Mouse (Mus musculus) subcutaneous adipose tissue, adult 2 months (tissue): Measurements from ENCODE around the gene Smok3c. TPM values are rescaled to one million over a fixed set of nuclear protein-coding genes. Genes with fewer than 3 reads are reported as not detected.

ENCODE experiments used
- polyA plus RNA-seq: library from polyadenylated mRNA; depleted of rRNA; stranded (reverse); fragments of >200 nt; gene quantifications from 2 replicates; pipeline ENCODE4 v1.2.3, GENCODE M21; 2012; ENCODE audit warnings: low replicate concordance; rRNA removed

Gene Smok3c
- not detected in 2 replicates for polyA plus RNA-seq

DNA sequence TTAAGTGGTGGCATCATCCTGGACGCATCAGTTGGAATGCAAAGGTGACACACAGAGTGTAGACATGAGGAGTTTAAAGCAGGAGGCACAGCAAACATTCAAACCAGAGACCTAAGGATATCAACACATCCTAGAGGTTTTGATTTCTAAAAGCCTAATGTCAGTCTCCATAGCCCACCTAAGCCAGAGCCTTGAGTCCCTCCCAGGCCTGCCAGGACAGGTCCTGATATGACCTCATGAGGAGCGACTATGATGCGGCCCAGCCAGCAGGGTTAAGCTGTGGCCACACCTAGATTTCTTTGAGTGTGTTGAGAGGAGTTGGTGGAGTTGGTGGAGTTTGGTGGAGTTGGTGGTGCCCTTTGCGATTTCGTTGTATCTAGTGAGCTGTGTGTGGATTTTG is at the start of gene Smok3c:
Gene Smok3c (plus strand): TSS at position 301 of the 400 bp plus-strand sequence.

DNA sequence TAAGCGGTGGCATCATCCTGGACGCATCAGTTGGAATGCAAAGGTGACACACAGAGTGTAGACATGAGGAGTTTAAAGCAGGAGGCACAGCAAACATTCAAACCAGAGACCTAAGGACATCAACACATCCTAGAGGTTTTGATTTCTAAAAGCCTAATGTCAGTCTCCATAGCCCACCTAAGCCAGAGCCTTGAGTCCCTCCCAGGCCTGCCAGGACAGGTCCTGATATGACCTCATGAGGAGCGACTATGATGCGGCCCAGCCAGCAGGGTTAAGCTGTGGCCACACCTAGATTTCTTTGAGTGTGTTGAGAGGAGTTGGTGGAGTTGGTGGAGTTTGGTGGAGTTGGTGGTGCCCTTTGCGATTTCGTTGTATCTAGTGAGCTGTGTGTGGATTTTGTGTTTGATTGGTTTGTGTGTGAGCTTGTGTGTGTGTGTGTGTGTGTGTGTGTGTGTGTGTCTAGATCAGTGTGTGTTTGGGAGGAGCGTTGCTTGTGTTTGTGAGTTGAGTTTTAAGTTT is 32.0 kb upstream of the Smok3c start, which contains the start of the genes Smok3a and Smok3b:
Gene Smok3a (plus strand): TSS at position 301 of the 519 bp plus-strand sequence.
Gene Smok3b (plus strand): TSS at position 469 of the 519 bp plus-strand sequence.

DNA sequence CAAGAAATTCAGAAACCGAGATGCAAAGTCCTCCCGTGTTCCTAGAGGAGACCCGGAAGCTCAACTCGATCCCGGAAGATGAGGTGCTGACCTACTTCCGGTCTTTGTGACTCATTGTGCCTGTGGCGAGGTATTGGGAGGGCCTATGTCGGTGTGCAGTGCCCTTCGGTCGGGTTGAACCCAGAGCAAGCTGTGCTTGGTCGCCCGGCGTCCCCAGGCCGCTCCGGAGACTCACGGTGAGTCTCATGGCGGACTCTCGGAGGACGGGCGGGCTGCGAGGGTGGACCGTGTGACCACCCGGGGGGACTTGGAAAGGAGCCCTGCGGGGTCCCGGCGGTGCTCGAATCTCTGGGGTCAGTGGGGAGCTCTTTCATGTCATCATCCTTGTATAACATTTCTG is 32.0 kb downstream of the Smok3c start, which contains the start of gene Zkscan1:
Gene Zkscan1 (plus strand): TSS at position 89 of the 400 bp plus-strand sequence.

Other genes starting within 250 kb of the Smok3c start
- 2.6 and 7.9 TPM in 2 replicates for gene Pilra, start 216.9 kb upstream of the Smok3c start, polyA plus RNA-seq
- gene Pilrb1, start 195.1 kb upstream of the Smok3c start, polyA plus RNA-seq: 3.9 and 6.1 TPM in 2 replicates
- 4.4 and 4.8 TPM in 2 replicates for gene Pilrb2, start 181.4 kb upstream of the Smok3c start, polyA plus RNA-seq
- gene Cyp3a13, start 131.6 kb upstream of the Smok3c start, polyA plus RNA-seq: not detected in 2 replicates
- gene Gjc3, start 90.1 kb upstream of the Smok3c start, polyA plus RNA-seq: 0.09 and 0.14 TPM in 2 replicates
- 0.16 and 0.39 TPM in 2 replicates for gene Azgp1, start 71.7 kb upstream of the Smok3c start, polyA plus RNA-seq
- gene Smok3a, start 31.9 kb upstream of the Smok3c start, polyA plus RNA-seq: not detected in 2 replicates
- not detected in 2 replicates for gene Smok3b, start 31.8 kb upstream of the Smok3c start, polyA plus RNA-seq
- gene Zkscan1, start 31.9 kb downstream of the Smok3c start, polyA plus RNA-seq: 4.7 and 8.3 TPM in 2 replicates
- gene Zscan21, start 63.7 kb downstream of the Smok3c start, polyA plus RNA-seq: 8.7 and 12.5 TPM in 2 replicates
- gene Zfp113, start 102.5 kb downstream of the Smok3c start, polyA plus RNA-seq: 2.4 and 4.2 TPM in 2 replicates
- 122 and 145 TPM in 2 replicates for gene Cops6, start 107.9 kb downstream of the Smok3c start, polyA plus RNA-seq
- gene Ap4m1, start 118.8 kb downstream of the Smok3c start, polyA plus RNA-seq: 66.6 and 72.1 TPM in 2 replicates
- gene Mcm7, start 119.2 kb downstream of the Smok3c start, polyA plus RNA-seq: 20.3 and 54.7 TPM in 2 replicates
- 52.1 and 79.8 TPM in 2 replicates for gene Taf6, start 134.3 kb downstream of the Smok3c start, polyA plus RNA-seq
- 8.0 and 11.5 TPM in 2 replicates for gene Cnpy4, start 134.3 kb downstream of the Smok3c start, polyA plus RNA-seq
- 7.2 and 8.4 TPM in 2 replicates for gene Mblac1, start 141.1 kb downstream of the Smok3c start, polyA plus RNA-seq
- 3.7 and 5.3 TPM in 2 replicates for gene Nxpe5, start 172.7 kb downstream of the Smok3c start, polyA plus RNA-seq
- 232 and 331 TPM in 2 replicates for gene Lamtor4, start 202.3 kb downstream of the Smok3c start, polyA plus RNA-seq
- 38.8 and 71.4 TPM in 2 replicates for gene BC037034, start 210.8 kb downstream of the Smok3c start, polyA plus RNA-seq
- 0.80 and 5.2 TPM in 2 replicates for gene Gal3st4, start 219.6 kb downstream of the Smok3c start, polyA plus RNA-seq
- gene Gm43720, start 226.8 kb downstream of the Smok3c start, polyA plus RNA-seq: 0.01 TPM in 1 of 2 replicates, not detected in the other
- gene Gpc2, start 226.8 kb downstream of the Smok3c start, polyA plus RNA-seq: 6.5 and 27.6 TPM in 2 replicates
- 1.2 and 1.4 TPM in 2 replicates for gene Stag3, start 227.0 kb downstream of the Smok3c start, polyA plus RNA-seq